Mouse (Mus musculus): Measurements from ENCODE around the gene Zfp341. TPM values are rescaled to one million over a fixed set of nuclear protein-coding genes. Genes with fewer than 3 reads are reported as not detected.

Gene Zfp341
- polyA plus RNA-seq, 1 experiment = 6.1 TPM

DNA sequence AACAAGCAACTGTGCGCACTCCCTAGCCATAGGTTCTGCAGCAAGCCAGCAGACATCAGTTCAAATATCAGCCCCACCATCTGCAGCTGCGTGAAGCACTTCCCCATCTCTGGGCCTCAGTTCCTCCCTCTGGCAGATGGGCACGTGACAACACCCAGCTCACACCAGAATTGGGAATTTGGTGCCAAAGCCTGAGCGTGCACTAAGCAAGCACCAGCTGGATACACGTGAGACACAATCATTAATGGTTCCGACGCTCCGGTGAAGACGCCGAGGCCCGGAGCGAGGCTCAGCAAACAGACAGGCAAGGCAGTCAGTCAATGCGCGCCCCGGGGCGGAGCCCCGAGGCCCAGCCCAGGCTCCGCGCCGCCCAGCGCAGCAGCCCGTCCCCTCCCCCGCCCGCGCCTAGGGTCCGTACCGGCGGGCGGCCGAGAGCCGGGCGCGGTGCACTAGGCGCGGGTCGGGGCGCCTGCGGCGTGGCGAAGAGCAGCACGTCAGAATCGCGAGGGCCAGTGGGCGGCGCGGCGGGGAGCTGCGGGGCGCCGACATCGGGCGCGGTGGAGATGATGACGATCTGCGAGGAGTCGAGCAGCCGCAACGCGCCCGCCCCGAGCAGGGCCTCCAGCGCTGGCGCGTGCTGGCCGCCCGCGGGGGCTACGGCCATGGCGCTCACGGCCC is 43.9 kb upstream of the Zfp341 start:
- Histone ChIP-seq H3K27ac (ENCODE audit: insufficient read depth, low read length) (peak overlapping the region; percentile 54), H3K27me3 (ENCODE audit: control insufficient read depth, insufficient read depth, low read length) (no peaks in the 10 kb centered on the region), H3K4me1 (ENCODE audit: control insufficient read depth, insufficient read depth, insufficient read length) (peaks cover 6% of the 10 kb centered on the region), H3K36me3 (ENCODE audit: control insufficient read depth, insufficient read depth, low read length) (no peaks in the 10 kb centered on the region), H3K4me3 (ENCODE audit: extremely low read depth, insufficient read depth, insufficient read length) (peak overlapping the region; percentile 63)
- DNase-seq (ENCODE audit: low read depth in 1 of 2, low spot score in 2 of 2) = peak; percentile 28 to 44
- TF ChIP-seq CTCF (IDR thresholded peaks at IDR 0.05; ENCODE audit: extremely low read depth, insufficient read depth, insufficient read length, insufficient replicate concordance) = no peak
- TF ChIP-seq POLR2A (IDR thresholded peaks at IDR 0.05; ENCODE audit: low read depth, low read length) = no peak
- 1% methylated on average over 65 of the region's 70 CpGs for WGBS

DNA sequence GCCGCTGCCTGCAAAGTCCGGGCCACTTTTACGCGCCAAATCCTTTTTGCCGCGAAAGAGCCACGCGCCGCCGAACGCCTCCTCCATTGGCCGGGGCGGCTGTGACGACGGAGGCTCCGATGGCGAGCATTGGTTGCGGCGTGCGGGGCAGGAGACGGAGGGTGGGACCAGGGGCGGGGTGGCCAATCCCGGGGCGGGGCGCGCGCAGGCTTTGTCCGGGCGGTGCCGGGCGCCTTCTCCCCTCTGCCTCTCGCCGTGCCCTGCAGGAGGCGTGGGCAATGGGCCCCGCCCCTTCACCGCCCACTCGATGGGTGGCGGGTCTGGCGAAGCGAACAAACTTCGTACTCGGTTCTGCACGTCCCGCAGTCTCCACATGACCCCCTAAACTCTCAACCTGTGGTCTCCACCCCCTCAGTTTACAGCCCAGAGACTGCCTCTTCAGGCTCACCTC is 43.2 kb upstream of the Zfp341 start, which contains the start of gene E2f1:
Gene E2f1 (minus strand): TSS at position 57 of the 451 bp plus-strand sequence.
- Histone ChIP-seq H3K36me3 (ENCODE audit: control insufficient read depth, insufficient read depth, low read length) (no peaks in the 10 kb centered on the region), H3K27me3 (ENCODE audit: control insufficient read depth, insufficient read depth, low read length) (no peaks in the 10 kb centered on the region), H3K4me1 (ENCODE audit: control insufficient read depth, insufficient read depth, insufficient read length) (peaks cover 7% of the 10 kb centered on the region), H3K27ac (ENCODE audit: insufficient read depth, low read length) (peak within 1 kb of the TSS; percentile 54), H3K4me3 (ENCODE audit: extremely low read depth, insufficient read depth, insufficient read length) (peak within 1 kb of the TSS; percentile 63)
- WGBS = under 1% methylated on average over 44 of the region's 44 CpGs
- TF ChIP-seq CTCF (IDR thresholded peaks at IDR 0.05; ENCODE audit: extremely low read depth, insufficient read depth, insufficient read length, insufficient replicate concordance) = no peak
- TF ChIP-seq POLR2A (IDR thresholded peaks at IDR 0.05; ENCODE audit: low read depth, low read length) = no peak
- DNase-seq (ENCODE audit: low read depth in 1 of 2, low spot score in 2 of 2) = peak; percentile 86 to 93

DNA sequence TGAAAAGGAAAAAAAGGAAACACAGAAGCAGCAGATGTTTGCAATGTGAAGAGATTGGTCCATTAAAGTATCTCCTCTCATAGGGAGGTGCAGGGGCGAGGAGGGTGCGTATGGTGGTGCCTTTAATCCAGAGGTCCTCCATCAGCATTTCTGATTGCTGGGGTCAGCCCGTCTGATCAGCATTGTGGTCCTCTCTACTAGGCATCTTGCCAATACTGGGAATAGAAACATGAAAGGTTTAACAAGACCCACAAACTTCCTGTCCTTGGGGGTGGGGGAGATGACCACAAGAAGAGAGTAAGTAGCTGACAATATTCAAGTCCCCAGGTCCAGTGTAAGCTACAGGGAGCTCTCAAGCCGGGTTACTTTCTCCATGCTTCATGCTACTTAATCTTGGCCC is 42.4 kb upstream of the Zfp341 start:
- TF ChIP-seq POLR2A (IDR thresholded peaks at IDR 0.05; ENCODE audit: low read depth, low read length) (no peak), CTCF (IDR thresholded peaks at IDR 0.05; ENCODE audit: extremely low read depth, insufficient read depth, insufficient read length, insufficient replicate concordance) (no peak)
- Histone ChIP-seq H3K27me3 (ENCODE audit: control insufficient read depth, insufficient read depth, low read length) (no peaks in the 10 kb centered on the region), H3K4me3 (ENCODE audit: extremely low read depth, insufficient read depth, insufficient read length) (no peak overlapping the region), H3K36me3 (ENCODE audit: control insufficient read depth, insufficient read depth, low read length) (no peaks in the 10 kb centered on the region), H3K4me1 (ENCODE audit: control insufficient read depth, insufficient read depth, insufficient read length) (peaks cover 7% of the 10 kb centered on the region), H3K27ac (ENCODE audit: insufficient read depth, low read length) (no peak overlapping the region)
- WGBS = 29% methylated on average over 4 of the region's 4 CpGs
- DNase-seq (ENCODE audit: low read depth in 1 of 2, low spot score in 2 of 2) = no peak

DNA sequence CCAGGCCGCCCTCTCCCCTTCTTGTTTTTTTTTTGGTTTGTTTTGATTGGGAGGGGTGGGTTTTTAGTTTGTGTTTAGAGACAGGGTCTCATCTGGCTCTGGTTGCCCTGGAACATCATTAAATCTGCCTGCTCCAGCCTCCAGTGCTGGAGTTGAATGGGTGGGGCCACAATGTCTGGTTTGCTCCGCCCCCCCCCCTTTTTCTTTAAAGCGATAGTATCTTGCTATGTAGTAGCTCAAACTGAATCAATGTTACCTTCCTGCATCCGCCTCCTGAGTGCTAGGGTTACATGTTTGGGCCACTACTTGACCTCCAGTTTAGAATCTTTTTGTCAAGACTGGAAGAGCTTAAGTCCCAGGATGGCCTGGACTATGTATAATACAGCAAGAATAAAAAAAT is 41.8 kb upstream of the Zfp341 start:
- no peak for DNase-seq (ENCODE audit: low read depth in 1 of 2, low spot score in 2 of 2)
- TF ChIP-seq CTCF (IDR thresholded peaks at IDR 0.05; ENCODE audit: extremely low read depth, insufficient read depth, insufficient read length, insufficient replicate concordance) (no peak), POLR2A (IDR thresholded peaks at IDR 0.05; ENCODE audit: low read depth, low read length) (no peak)
- Histone ChIP-seq H3K4me1 (ENCODE audit: control insufficient read depth, insufficient read depth, insufficient read length) (peaks cover 7% of the 10 kb centered on the region), H3K27me3 (ENCODE audit: control insufficient read depth, insufficient read depth, low read length) (no peaks in the 10 kb centered on the region), H3K36me3 (ENCODE audit: control insufficient read depth, insufficient read depth, low read length) (no peaks in the 10 kb centered on the region), H3K27ac (ENCODE audit: insufficient read depth, low read length) (no peak overlapping the region), H3K4me3 (ENCODE audit: extremely low read depth, insufficient read depth, insufficient read length) (no peak overlapping the region)
- WGBS = 87% methylated on average over 4 of the region's 4 CpGs

DNA sequence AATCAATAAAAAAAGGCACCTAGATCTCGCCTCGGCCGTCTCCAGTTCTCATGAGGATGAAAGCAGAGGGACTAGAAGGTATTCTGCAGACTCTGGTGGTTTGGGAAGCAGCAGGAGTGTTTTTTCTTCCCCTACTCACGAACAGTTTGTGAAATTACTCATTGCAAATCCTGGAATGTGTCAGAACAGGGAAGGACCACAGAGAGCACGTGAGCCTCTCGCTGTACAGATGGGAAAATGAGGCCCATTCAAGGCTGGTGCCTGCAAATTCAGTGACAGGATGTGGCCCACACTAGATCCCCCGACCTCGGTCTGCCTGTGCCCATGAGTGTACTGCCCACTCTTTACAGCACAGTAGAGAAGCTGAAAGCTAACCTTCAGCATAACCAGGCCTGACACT is 41.1 kb upstream of the Zfp341 start:
- no peak for DNase-seq (ENCODE audit: low read depth in 1 of 2, low spot score in 2 of 2)
- H3K27me3 ChIP-seq (ENCODE audit: control insufficient read depth, insufficient read depth, low read length) = no peaks in the 10 kb centered on the region
- no peak overlapping the region for H3K27ac ChIP-seq (ENCODE audit: insufficient read depth, low read length)
- no peak for TF ChIP-seq POLR2A (IDR thresholded peaks at IDR 0.05; ENCODE audit: low read depth, low read length)
- no peak for TF ChIP-seq CTCF (IDR thresholded peaks at IDR 0.05; ENCODE audit: extremely low read depth, insufficient read depth, insufficient read length, insufficient replicate concordance)
- 81% methylated on average over 8 of the region's 8 CpGs for WGBS
- no peak overlapping the region for H3K4me3 ChIP-seq (ENCODE audit: extremely low read depth, insufficient read depth, insufficient read length)
- peaks cover 7% of the 10 kb centered on the region for H3K4me1 ChIP-seq (ENCODE audit: control insufficient read depth, insufficient read depth, insufficient read length)
- H3K36me3 ChIP-seq (ENCODE audit: control insufficient read depth, insufficient read depth, low read length) = no peaks in the 10 kb centered on the region

DNA sequence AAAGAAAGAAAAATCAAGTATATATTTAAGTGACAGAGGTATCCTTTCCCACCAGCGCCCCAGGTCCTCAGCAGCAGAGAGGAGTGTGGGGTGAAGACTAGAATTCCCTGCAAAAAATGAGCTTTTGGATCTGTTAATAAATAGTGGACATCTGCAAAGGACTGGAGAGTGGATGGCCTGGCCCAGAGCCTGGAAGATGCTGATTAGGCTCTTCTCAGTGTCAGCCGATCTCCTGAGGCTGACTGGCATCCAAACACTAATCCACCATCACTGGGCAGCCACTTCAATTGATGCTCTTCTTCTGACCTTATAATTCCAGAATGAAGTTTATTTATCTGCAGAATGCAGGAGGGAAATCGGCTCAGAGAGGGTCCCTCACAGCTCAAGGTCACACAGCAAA is 40.1 kb upstream of the Zfp341 start:
- 89% methylated on average over 3 of the region's 3 CpGs for WGBS
- DNase-seq (ENCODE audit: low read depth in 1 of 2, low spot score in 2 of 2) = no peak
- H3K4me1 ChIP-seq (ENCODE audit: control insufficient read depth, insufficient read depth, insufficient read length) = peaks cover 7% of the 10 kb centered on the region
- TF ChIP-seq CTCF (IDR thresholded peaks at IDR 0.05; ENCODE audit: extremely low read depth, insufficient read depth, insufficient read length, insufficient replicate concordance) (no peak), POLR2A (IDR thresholded peaks at IDR 0.05; ENCODE audit: low read depth, low read length) (no peak)
- H3K4me3 ChIP-seq (ENCODE audit: extremely low read depth, insufficient read depth, insufficient read length) = no peak overlapping the region
- H3K27ac ChIP-seq (ENCODE audit: insufficient read depth, low read length) = no peak overlapping the region
- H3K27me3 ChIP-seq (ENCODE audit: control insufficient read depth, insufficient read depth, low read length) = no peaks in the 10 kb centered on the region
- no peaks in the 10 kb centered on the region for H3K36me3 ChIP-seq (ENCODE audit: control insufficient read depth, insufficient read depth, low read length)

DNA sequence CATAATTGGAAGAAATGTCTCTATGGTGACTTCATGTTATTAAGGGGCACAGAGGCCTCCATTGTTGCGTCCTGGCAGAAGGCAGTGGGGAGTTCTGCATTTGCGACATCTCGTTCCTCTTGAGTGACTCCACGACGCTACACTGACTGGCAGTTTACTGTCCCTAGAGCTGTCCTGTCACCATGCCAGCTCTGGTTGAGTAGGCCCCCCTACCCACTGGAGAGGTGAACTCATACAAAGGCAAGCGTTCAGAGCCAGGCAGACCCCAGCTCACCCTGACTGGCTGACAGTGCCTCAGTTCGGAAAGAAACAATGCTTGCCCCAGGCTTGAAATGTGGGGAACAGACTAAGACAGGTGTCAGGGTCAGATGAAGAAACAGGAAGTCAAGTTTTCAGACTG is 38.8 kb upstream of the Zfp341 start:
- H3K36me3 ChIP-seq (ENCODE audit: control insufficient read depth, insufficient read depth, low read length) = no peaks in the 10 kb centered on the region
- peak; percentile 27 to 37 for DNase-seq (ENCODE audit: low read depth in 1 of 2, low spot score in 2 of 2)
- no peaks in the 10 kb centered on the region for H3K27me3 ChIP-seq (ENCODE audit: control insufficient read depth, insufficient read depth, low read length)
- peak overlapping the region; percentile 26; the same call in 1 of the 2 replicates for H3K4me3 ChIP-seq (ENCODE audit: extremely low read depth, insufficient read depth, insufficient read length)
- peaks cover 3% of the 10 kb centered on the region for H3K4me1 ChIP-seq (ENCODE audit: control insufficient read depth, insufficient read depth, insufficient read length)
- WGBS = 26% methylated on average over 7 of the region's 7 CpGs
- TF ChIP-seq CTCF (IDR thresholded peaks at IDR 0.05; ENCODE audit: extremely low read depth, insufficient read depth, insufficient read length, insufficient replicate concordance) (no peak), POLR2A (IDR thresholded peaks at IDR 0.05; ENCODE audit: low read depth, low read length) (no peak)
- peak overlapping the region; percentile 79 for H3K27ac ChIP-seq (ENCODE audit: insufficient read depth, low read length)
